Mouse (Mus musculus) CH12.LX (cell line): ENCODE data around the gene Sim1. TPM values are rescaled to one million over a fixed set of nuclear protein-coding genes. Genes with fewer than 3 reads are reported as not detected.

Experiments used
- DNase-seq: peaks from one replicate; pipeline ENCODE4 v3.0.0-alpha.2; 2013; ENCODE audit errors: extremely low read depth
- H3K27ac ChIP-seq: 2 replicates; pipeline ENCODE4 v1.5.1; 2012; ENCODE audit warnings: low read depth, mild to moderate bottlenecking, control low read depth, moderate library complexity; ENCODE audit not compliant: insufficient read depth
- H3K27me3 ChIP-seq: replicated peaks from 2 replicates; pipeline ENCODE3; 2012; ENCODE audit warnings: inconsistent platforms
- H3K36me3 ChIP-seq, 2 experiments: replicated peaks in 1 of 2; 2 replicates each; pipeline versions ENCODE3 to v1.6.1; 2012; ENCODE audit warnings: inconsistent platforms in 1 of 2, low read length in 1 of 2, mild to moderate bottlenecking in 1 of 2, mixed read lengths in 1 of 2, moderate library complexity in 1 of 2; ENCODE audit not compliant: control insufficient read depth in 1 of 2, insufficient read depth in 1 of 2
- H3K4me1 ChIP-seq, 2 experiments: 2 replicates each; pipeline ENCODE4 v1.6.1; 2012; ENCODE audit warnings: inconsistent platforms in 1 of 2, moderate library complexity in 1 of 2; ENCODE audit not compliant: insufficient read depth in 2 of 2, control insufficient read depth in 1 of 2
- H3K4me2 ChIP-seq: 2 replicates; pipeline ENCODE4 v1.6.1; 2012; ENCODE audit warnings: low read depth, mild to moderate bottlenecking, control low read depth; ENCODE audit not compliant: poor library complexity, insufficient read depth, severe bottlenecking
- H3K4me3 ChIP-seq, 3 experiments: fragments of 150-350 bp in 1 of 3; sonication (generic) in 1 of 3; replicated peaks in 1 of 3; 2 replicates each; pipeline versions ENCODE3 to v1.5.1; 2011 to 2012; ENCODE audit warnings: low read depth in 2 of 3, low read length in 2 of 3, mild to moderate bottlenecking in 2 of 3, moderate library complexity in 2 of 3, control low read depth in 1 of 3, improper control_type of control experiment in 1 of 3, inconsistent platforms in 1 of 3, mixed read lengths in 1 of 3; ENCODE audit not compliant: poor library complexity in 1 of 3
- H3K79me2 ChIP-seq: replicated peaks from 2 replicates; pipeline ENCODE4 v1.6.1; 2012; ENCODE audit warnings: mild to moderate bottlenecking, moderate library complexity; ENCODE audit not compliant: control insufficient read depth, poor library complexity, insufficient read depth, severe bottlenecking; ENCODE audit errors: extremely low read depth
- H3K9ac ChIP-seq: 2 replicates; pipeline ENCODE4 v1.6.1; 2012; ENCODE audit warnings: low read depth, mild to moderate bottlenecking, control low read depth, moderate library complexity; ENCODE audit not compliant: insufficient read depth
- H3K9me3 ChIP-seq: replicated peaks from 2 replicates; pipeline ENCODE3; 2012; ENCODE audit warnings: low read length, inconsistent platforms, mixed read lengths
- CHD2 ChIP-seq: IDR thresholded peaks from 2 replicates; pipeline ENCODE4 v1.6.1; 2011; ENCODE audit warnings: low read length, improper control_type of control experiment
- E2F4 ChIP-seq: IDR thresholded peaks from 2 replicates; pipeline ENCODE4 v1.6.1; 2011; ENCODE audit warnings: low read depth, low read length, improper control_type of control experiment; ENCODE audit not compliant: insufficient replicate concordance
- ELF1 ChIP-seq: IDR thresholded peaks from 2 replicates; pipeline ENCODE4 v1.6.1; 2014; ENCODE audit warnings: low read depth, mild to moderate bottlenecking, inconsistent platforms, low read length, improper control_type of control experiment
- ETS1 ChIP-seq: conservative IDR thresholded peaks from 2 replicates; pipeline ENCODE4 v1.6.1; 2012; ENCODE audit warnings: low read depth, mild to moderate bottlenecking, inconsistent platforms, low read length, improper control_type of control experiment, moderate library complexity
- GABPA ChIP-seq: IDR thresholded peaks from 2 replicates; pipeline ENCODE4 v1.6.1; 2012; ENCODE audit warnings: low read depth, low read length, improper control_type of control experiment, inconsistent platforms; ENCODE audit not compliant: insufficient replicate concordance
- JUND ChIP-seq: conservative IDR thresholded peaks from 2 replicates; pipeline ENCODE4 v1.6.1; 2011; ENCODE audit warnings: low read depth, low read length, improper control_type of control experiment
- KAT2A ChIP-seq: IDR thresholded peaks from 2 replicates; pipeline ENCODE4 v1.6.1; 2012; ENCODE audit warnings: low read length, improper control_type of control experiment, inconsistent platforms; ENCODE audit not compliant: insufficient replicate concordance
- MAFK ChIP-seq: IDR thresholded peaks from 2 replicates; pipeline ENCODE4 v1.6.1; 2011; ENCODE audit warnings: low read length, improper control_type of control experiment; ENCODE audit not compliant: insufficient replicate concordance
- MAX ChIP-seq: IDR thresholded peaks from 2 replicates; pipeline ENCODE4 v1.6.1; 2011; ENCODE audit warnings: low read length, improper control_type of control experiment
- MAZ ChIP-seq: IDR thresholded peaks from 2 replicates; pipeline ENCODE4 v1.6.1; 2012; ENCODE audit warnings: low read depth, mild to moderate bottlenecking, inconsistent platforms, low read length, improper control_type of control experiment, moderate library complexity
- MEF2A ChIP-seq: IDR thresholded peaks from 2 replicates; pipeline ENCODE4 v1.6.1; 2014; ENCODE audit warnings: low read depth, mild to moderate bottlenecking, inconsistent platforms, low read length, improper control_type of control experiment, borderline replicate concordance
- MXI1 ChIP-seq: IDR thresholded peaks from 2 replicates; pipeline ENCODE4 v1.6.1; 2011; ENCODE audit warnings: mild to moderate bottlenecking, low read depth, low read length, improper control_type of control experiment
- MYC ChIP-seq: IDR thresholded peaks from 2 replicates; pipeline ENCODE4 v1.6.1; 2011; ENCODE audit warnings: low read depth, mild to moderate bottlenecking, improper control_type of control experiment, low read length
- NRF1 ChIP-seq: IDR thresholded peaks from 2 replicates; pipeline ENCODE4 v1.6.1; 2014; ENCODE audit warnings: low read depth, mild to moderate bottlenecking, inconsistent platforms, low read length, improper control_type of control experiment, moderate library complexity
- RAD21 ChIP-seq: IDR thresholded peaks from 2 replicates; pipeline ENCODE4 v1.6.1; 2011; ENCODE audit warnings: low read depth, mild to moderate bottlenecking, low read length, improper control_type of control experiment, moderate library complexity
- RCOR1 ChIP-seq: conservative IDR thresholded peaks from 2 replicates; pipeline ENCODE4 v1.6.1; 2012; ENCODE audit warnings: low read depth, mild to moderate bottlenecking, inconsistent platforms, low read length, improper control_type of control experiment
- SIN3A ChIP-seq: IDR thresholded peaks from 2 replicates; pipeline ENCODE4 v1.6.1; 2012; ENCODE audit warnings: low read length, improper control_type of control experiment, inconsistent platforms
- UBTF ChIP-seq: IDR thresholded peaks from 2 replicates; pipeline ENCODE4 v1.6.1; 2012; ENCODE audit warnings: low read depth, mild to moderate bottlenecking, inconsistent platforms, low read length, improper control_type of control experiment, moderate library complexity
- USF1 ChIP-seq: IDR thresholded peaks from 2 replicates; pipeline ENCODE4 v1.6.1; 2014; ENCODE audit warnings: low read depth, mild to moderate bottlenecking, inconsistent platforms, low read length, improper control_type of control experiment
- USF2 ChIP-seq: conservative IDR thresholded peaks from 2 replicates; pipeline ENCODE4 v1.6.1; 2011; ENCODE audit warnings: low read depth, low read length, improper control_type of control experiment
- ZC3H11A ChIP-seq: IDR thresholded peaks from 2 replicates; pipeline ENCODE4 v1.6.1; 2012; ENCODE audit warnings: low read depth, mild to moderate bottlenecking, inconsistent platforms, low read length, improper control_type of control experiment
- ZKSCAN1 ChIP-seq: IDR thresholded peaks from 2 replicates; pipeline ENCODE4 v1.6.1; 2012; ENCODE audit warnings: low read depth, inconsistent platforms, low read length, improper control_type of control experiment, borderline replicate concordance
- dilution Hi-C: fragments of 300-500 bp; cut with MboI; formaldehyde crosslinking; loops from 2 replicates; pipeline ENCODE4 v1.14.3; 2020; ENCODE audit warnings: low sequenced_read_pairs; ENCODE audit not compliant: extremely low pct_unique_long_range_greater_than_20kb, extremely low pct_ligation_motif_present
- in situ Hi-C: fragments of 300-500 bp; cut with MboI; formaldehyde crosslinking; loops from 3 replicates; pipeline ENCODE4 v1.14.3; 2019; ENCODE audit warnings: low sequenced_read_pairs, low pct_ligation_motif_present, low pct_unique_long_range_greater_than_20kb, mixed read lengths
- polyA plus RNA-seq: library from polyadenylated mRNA; unstranded; fragments of >175 nt; gene quantifications from 2 replicates; pipeline ENCODE4 v1.2.1, GENCODE M21; 2012; ENCODE audit warnings: low read depth; ENCODE audit not compliant: insufficient read length
- total RNA-seq, 2 experiments: library from RNA; depleted of rRNA; stranded (reverse); fragments of 300-350 nt in 1 of 2; fragments of >200 nt in 1 of 2; gene quantifications; 2 replicates each; pipeline ENCODE4 v1.2.3; 2012 to 2014

Sim1 gene
- total and polyA plus RNA-seq, 3 experiments: 0.03 to 0.07 (median 0.04) TPM

GRCm38 (mm10) chr10:51014901-51015300, 120.3 kb downstream of the Sim1 start:
- TF ChIP-seq MAFK (no peak), RAD21 (no peak), E2F4 (no peak), USF2 (no peak), ETS1 (no peak), GABPA (no peak), RCOR1 (no peak), USF1 (no peak), ZKSCAN1 (no peak), SIN3A (no peak), NRF1 (no peak), MYC (no peak), MAZ (no peak), ZC3H11A (no peak), CHD2 (no peak), MEF2A (no peak)
- no peak overlapping the region for H3K27ac ChIP-seq
- H3K9me3 ChIP-seq: no peaks in the 10 kb centered on the region
- no peak for DNase-seq
- H3K4me1 ChIP-seq: peaks cover 6 to 34% of the 10 kb centered on the region in 2 experiments; a peak in 3 of 4 replicates
- no peak overlapping the region for H3K4me2 ChIP-seq
- peaks cover 0 to 11% of the 10 kb centered on the region in 2 experiments for H3K36me3 ChIP-seq
- H3K4me3 ChIP-seq: no peak overlapping the region
- H3K9ac ChIP-seq: no peak overlapping the region
- in situ Hi-C loops (no loop called here), dilution Hi-C loops (no loop called here)
- H3K27me3 ChIP-seq: no peaks in the 10 kb centered on the region
- H3K79me2 ChIP-seq: no peaks in the 10 kb centered on the region

- H3K36me3 ChIP-seq: peaks cover 0 to 11% of the 10 kb centered on the region in 2 experiments
- no peak overlapping the region for H3K4me3 ChIP-seq
- no peaks in the 10 kb centered on the region for H3K27me3 ChIP-seq
- in situ Hi-C loops (no loop called here), dilution Hi-C loops (no loop called here)
- H3K4me1 ChIP-seq: peaks cover 4 to 30% of the 10 kb centered on the region in 2 experiments; a peak in 3 of 4 replicates
- no peak overlapping the region for H3K27ac ChIP-seq
- H3K9me3 ChIP-seq: no peaks in the 10 kb centered on the region
- no peak overlapping the region for H3K9ac ChIP-seq
- H3K79me2 ChIP-seq: no peaks in the 10 kb centered on the region
- no peak for DNase-seq
- H3K4me2 ChIP-seq: no peak overlapping the region
- TF ChIP-seq ELF1 (no peak), SIN3A (no peak), UBTF (no peak), USF2 (no peak), USF1 (no peak), GABPA (no peak), MAX (no peak), ZC3H11A (no peak), KAT2A (no peak), MXI1 (no peak), JUND (no peak), RAD21 (no peak), MAFK (no peak)
Measured at GRCm38 (mm10) chr10:51015362-51015761, 120.8 kb downstream of the Sim1 start.
